Mouse (Mus musculus) embryonic fibroblast, embryonic 13.5 days (primary cell): ENCODE data around the gene Prg3. TPM values are rescaled to one million over a fixed set of nuclear protein-coding genes. Genes with fewer than 3 reads are reported as not detected.
A peak's percentile ranks its signal among the peaks of the same experiment; 100 is the strongest.

Source experiments
- H3K27ac ChIP-seq: 2 replicates; pipeline ENCODE4 v1.5.1; 2012; ENCODE audit warnings: low read length, control low read depth, inconsistent platforms; ENCODE audit not compliant: insufficient read depth
- H3K4me1 ChIP-seq: 2 replicates; pipeline ENCODE4 v1.6.1; 2011; ENCODE audit warnings: low read length; ENCODE audit not compliant: control insufficient read depth, insufficient read depth
- H3K4me3 ChIP-seq: 2 replicates; pipeline ENCODE4 v1.5.1; 2011; ENCODE audit warnings: mild to moderate bottlenecking, control low read depth, low read length; ENCODE audit not compliant: insufficient read depth
- CTCF ChIP-seq: IDR thresholded peaks from 2 replicates; pipeline ENCODE4 v1.5.1; 2011; ENCODE audit warnings: mild to moderate bottlenecking, control low read depth, low read length, moderate library complexity, borderline replicate concordance; ENCODE audit not compliant: insufficient read depth
- POLR2A ChIP-seq: IDR thresholded peaks from 2 replicates; pipeline ENCODE4 v1.6.1; 2011; ENCODE audit warnings: low read depth, mild to moderate bottlenecking, control low read depth, low read length, moderate library complexity
- polyA plus RNA-seq: library from polyadenylated mRNA; stranded (reverse); fragments of >200 nt; gene quantifications from 2 replicates; pipeline ENCODE4 v1.2.4, GENCODE M21; 2011; ENCODE audit warnings: low read depth; ENCODE audit not compliant: missing spikeins, insufficient read length

Prg3 gene
- polyA plus RNA-seq, 1 experiment, result not detected

GRCm38 (mm10) chr2:84952693-84953092 is 35.3 kb upstream of the Prg3 start:
- Histone ChIP-seq H3K4me3 (no peak overlapping the region), H3K27ac (no peak overlapping the region), H3K4me1 (no peaks in the 10 kb centered on the region; the same call in 1 of the 2 replicates)
- TF ChIP-seq CTCF (no peak), POLR2A (no peak)

GRCm38 (mm10) chr2:84955435-84955834 is 32.6 kb upstream of the Prg3 start:
- Histone ChIP-seq H3K4me1 (no peaks in the 10 kb centered on the region; the same call in 1 of the 2 replicates), H3K4me3 (no peak overlapping the region), H3K27ac (no peak overlapping the region)
- TF ChIP-seq POLR2A (no peak), CTCF (no peak)

GRCm38 (mm10) chr2:84956274-84956673 is 31.7 kb upstream of the Prg3 start:
- no peak overlapping the region for H3K4me3 ChIP-seq
- no peak overlapping the region for H3K27ac ChIP-seq
- peak; percentile 46; the same call in 1 of the 2 replicates for TF ChIP-seq CTCF
- no peak for TF ChIP-seq POLR2A
- H3K4me1 ChIP-seq, result no peaks in the 10 kb centered on the region; the same call in 1 of the 2 replicates

- Histone ChIP-seq H3K4me3 (no peak overlapping the region), H3K27ac (no peak overlapping the region), H3K4me1 (no peaks in the 10 kb centered on the region)
- TF ChIP-seq CTCF (no peak), POLR2A (no peak)
These were observed 29.3 kb upstream of the Prg3 start for GRCm38 (mm10) chr2:84958588-84959264.

GRCm38 (mm10) chr2:84961300-84961699 is 26.7 kb upstream of the Prg3 start:
- Histone ChIP-seq H3K4me3 (no peak overlapping the region), H3K27ac (0 out of 2 replicates have a peak overlapping the region, but pooled peaks have one; percentile 63), H3K4me1 (no peaks in the 10 kb centered on the region)
- TF ChIP-seq CTCF (no peak), POLR2A (no peak)

- no peaks in the 10 kb centered on the region for H3K4me1 ChIP-seq
- no peak overlapping the region for H3K4me3 ChIP-seq
- TF ChIP-seq POLR2A (no peak), CTCF (no peak)
- H3K27ac ChIP-seq, result no peak overlapping the region; the same call in 1 of the 2 replicates
These were observed 26.1 kb upstream of the Prg3 start for GRCm38 (mm10) chr2:84961901-84962300.

- no peak for TF ChIP-seq POLR2A
- no peak for TF ChIP-seq CTCF
These were observed 25.0 kb upstream of the Prg3 start for GRCm38 (mm10) chr2:84962906-84963507.

GRCm38 (mm10) chr2:84964111-84964801 is 23.8 kb upstream of the Prg3 start:
- no peak for TF ChIP-seq POLR2A
- TF ChIP-seq CTCF, result no peak
- Histone ChIP-seq H3K4me1 (no peaks in the 10 kb centered on the region; the same call in 1 of the 2 replicates), H3K4me3 (no peak overlapping the region), H3K27ac (no peak overlapping the region)

More at GRCm38 (mm10) chr2:84962906-84963507, 25.0 kb upstream of the Prg3 start:
- no peaks in the 10 kb centered on the region; the same call in 1 of the 2 replicates for H3K4me1 ChIP-seq
- H3K4me3 ChIP-seq, result no peak overlapping the region
- H3K27ac ChIP-seq, result no peak overlapping the region

GRCm38 (mm10) chr2:84967318-84967991 is 20.6 kb upstream of the Prg3 start:
- TF ChIP-seq CTCF, result no peak
- no peak for TF ChIP-seq POLR2A
- no peak overlapping the region for H3K4me3 ChIP-seq
- H3K27ac ChIP-seq, result no peak overlapping the region
- H3K4me1 ChIP-seq, result no peaks in the 10 kb centered on the region; the same call in 1 of the 2 replicates

GRCm38 (mm10) chr2:84975580-84975979 is 12.4 kb upstream of the Prg3 start:
- Histone ChIP-seq H3K4me1 (no peaks in the 10 kb centered on the region), H3K27ac (no peak overlapping the region), H3K4me3 (no peak overlapping the region)
- TF ChIP-seq CTCF (no peak), POLR2A (no peak)
